ENCODE assay signal across 23 mouse cellular contexts in genomic region chr2:70854231-70854888, GRCm38 (mm10).
"Had no signal": no experiment of that assay in that cellular context is flagged by ENCODE, and none has a peak within 500 bp of the region (broad histone marks: within the 10 kb centered on the region; RNA-seq: fewer than 3 reads in every experiment).

No protein-coding gene starts in this region.

- DNase-seq: kidney, adult 18-20 months; kidney, adult 9 months; kidney, postnatal 14 days; kidney, postnatal 4 days; layer of hippocampus, adult 9-11 months; liver; liver, postnatal 0 days; lung, embryonic 14.5 days; lung, postnatal 10 days; lung, postnatal 36 days; retina, postnatal 1 day; thymus, adult 2 months; thymus, postnatal 14 days; thymus, postnatal 4 days had no signal

- H3K27ac ChIP-seq: intestine, embryonic 15.5 days; limb, embryonic 10.5 days; limb, embryonic 13.5 days; liver, embryonic 14.5 days; midbrain, embryonic 12.5 days; neural tube, embryonic 13.5 days; stomach, postnatal 0 days had no signal

- H3K4me3 ChIP-seq: intestine, embryonic 15.5 days; limb, embryonic 10.5 days; limb, embryonic 13.5 days; midbrain, embryonic 12.5 days; myocyte; neural tube, embryonic 13.5 days had no signal

- H3K4me2 ChIP-seq: intestine, embryonic 15.5 days; limb, embryonic 13.5 days; lung, embryonic 14.5 days; midbrain, embryonic 12.5 days; neural tube, embryonic 13.5 days had no signal

- ATAC-seq: intestine, embryonic 15.5 days; liver, postnatal 0 days; midbrain, embryonic 16.5 days had no signal

- H3K4me1 ChIP-seq: intestine, embryonic 15.5 days had no signal

- H3K9me3 ChIP-seq: intestine, embryonic 15.5 days; limb, embryonic 10.5 days; limb, embryonic 13.5 days; midbrain, embryonic 12.5 days; neural tube, embryonic 13.5 days had no signal

- H3K27me3 ChIP-seq: intestine, embryonic 15.5 days; limb, embryonic 13.5 days; midbrain, embryonic 12.5 days; neural tube, embryonic 13.5 days had no signal

- H3K36me3 ChIP-seq: intestine, embryonic 15.5 days; limb, embryonic 10.5 days; limb, embryonic 13.5 days; midbrain, embryonic 12.5 days; neural tube, embryonic 13.5 days had no signal

- H3K9ac ChIP-seq: intestine, embryonic 15.5 days; limb, embryonic 13.5 days; liver, embryonic 14.5 days; liver, postnatal 0 days; lung, embryonic 14.5 days; midbrain, embryonic 12.5 days; neural tube, embryonic 13.5 days had no signal
